Mouse (Mus musculus): ENCODE data around the gene Lingo2. TPM values are rescaled to one million over a fixed set of nuclear protein-coding genes. Genes with fewer than 3 reads are reported as not detected.

Lingo2 gene
- polyA plus RNA-seq, 1 experiment from 2014 or later: 16.7 TPM

DNA sequence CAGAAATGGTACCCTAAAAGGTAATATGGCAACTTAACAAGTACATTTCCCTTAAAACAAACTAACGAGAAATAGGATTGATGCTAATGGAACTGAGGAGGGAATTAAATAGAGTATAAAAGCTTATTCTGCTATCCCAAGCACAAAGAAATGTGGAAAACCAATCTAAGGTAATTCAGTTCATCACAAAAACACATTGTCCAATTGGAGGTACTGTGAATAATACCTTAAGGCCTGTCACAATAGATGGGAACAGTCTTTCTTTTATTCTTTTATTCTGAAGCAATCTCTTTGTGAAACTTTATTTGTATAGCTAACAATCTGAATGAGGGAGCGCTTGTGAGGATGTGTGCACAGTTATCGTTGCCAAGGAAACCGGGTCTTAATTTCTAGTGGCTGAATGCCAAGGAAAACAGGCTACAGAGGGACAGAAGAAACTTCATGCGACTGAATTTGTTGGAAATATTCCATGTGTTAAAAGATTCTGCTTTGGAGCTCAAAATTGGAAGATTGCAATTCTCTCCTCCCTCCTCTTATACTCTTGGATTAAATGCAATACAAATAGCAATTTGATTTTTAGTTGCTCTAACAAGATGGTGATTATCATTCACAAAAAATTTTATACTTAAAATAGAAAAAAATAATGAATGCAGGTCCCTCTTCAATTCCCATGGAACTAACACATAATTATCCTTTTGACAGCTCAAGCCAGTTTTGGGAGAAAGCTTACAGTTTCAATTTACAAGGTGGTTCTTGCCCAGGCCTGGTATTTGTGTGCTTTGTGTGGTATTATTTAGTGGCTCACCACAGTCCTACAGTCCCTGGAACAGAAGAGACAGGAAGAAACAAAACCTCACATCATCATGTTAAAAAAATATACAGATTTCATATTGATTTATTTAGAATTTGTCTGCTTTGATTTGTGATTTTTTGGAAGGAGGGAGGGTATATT lies 1065.7 kb downstream of the Lingo2 start:
- Histone ChIP-seq H3K36me3 (no peaks in the 10 kb centered on the region), H3K27ac (no peak overlapping the region), H3K4me3 (no peak overlapping the region), H3K9me3 (no peaks in the 10 kb centered on the region), H3K27me3 (replicated peaks) (no peaks in the 10 kb centered on the region), H3K4me2 (replicated peaks) (no peak overlapping the region), H3K9ac (no peak overlapping the region), H3K4me1 (0 out of 2 replicates have a peak, but pooled peaks cover 4% of the 10 kb centered on the region)
- 27% methylated on average over 5 of the region's 5 CpGs for WGBS
- peak; percentile 71; the same call in 1 of the 2 replicates for ATAC-seq (ENCODE audit: low FRiP score, low read depth)

GRCm38 (mm10) chr4:35884946-35885460 lies 1066.5 kb downstream of the Lingo2 start:
- no peak overlapping the region for H3K4me3 ChIP-seq
- no peaks in the 10 kb centered on the region for H3K36me3 ChIP-seq
- H3K27ac ChIP-seq: no peak overlapping the region
- H3K27me3 ChIP-seq (replicated peaks): no peaks in the 10 kb centered on the region
- no peak overlapping the region for H3K9ac ChIP-seq
- no peak overlapping the region for H3K4me2 ChIP-seq (replicated peaks)
- H3K9me3 ChIP-seq: no peaks in the 10 kb centered on the region
- no peak for ATAC-seq (ENCODE audit: low FRiP score, low read depth)
- 61% methylated on average over 3 of the region's 3 CpGs for whole genome bisulfite sequencing
- H3K4me1 ChIP-seq: 0 out of 2 replicates have a peak, but pooled peaks cover 4% of the 10 kb centered on the region

GRCm38 (mm10) chr4:35846518-35846917 lies 1105.0 kb downstream of the Lingo2 start:
- Histone ChIP-seq H3K9ac (no peak overlapping the region), H3K36me3 (no peaks in the 10 kb centered on the region), H3K27ac (no peak overlapping the region), H3K27me3 (replicated peaks) (no peaks in the 10 kb centered on the region), H3K9me3 (no peaks in the 10 kb centered on the region), H3K4me3 (no peak overlapping the region), H3K4me2 (replicated peaks) (no peak overlapping the region), H3K4me1 (no peaks in the 10 kb centered on the region)
- ATAC-seq (ENCODE audit: low FRiP score, low read depth): no peak
- WGBS: 83% methylated on average over 1 of the region's 1 CpGs

DNA sequence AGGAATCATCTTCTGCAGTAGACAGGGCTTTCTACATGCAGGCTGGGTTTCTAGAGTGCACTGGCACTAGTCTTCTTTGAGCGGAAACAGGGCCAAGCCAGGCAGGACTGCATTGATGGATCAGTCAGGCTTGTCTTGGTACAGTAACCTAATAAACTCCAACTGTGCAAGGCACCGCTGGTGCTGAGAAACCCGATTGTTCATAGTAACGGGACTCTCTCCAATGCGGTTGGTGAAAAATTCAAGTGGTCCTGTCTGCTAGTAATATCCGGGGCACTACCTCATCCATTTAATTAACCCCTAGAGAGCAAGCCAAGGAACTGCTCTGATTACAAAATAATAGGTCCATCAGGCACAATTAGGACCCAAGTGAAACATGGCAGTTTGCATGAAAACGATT lies 1106.4 kb downstream of the Lingo2 start:
- peak; percentile 85 for ATAC-seq (ENCODE audit: low FRiP score, low read depth)
- Histone ChIP-seq H3K27ac (no peak overlapping the region), H3K4me2 (replicated peaks) (no peak overlapping the region)

GRCm38 (mm10) chr4:35844518-35844917 lies 1107.0 kb downstream of the Lingo2 start:
- no peak overlapping the region for H3K4me3 ChIP-seq

More for the DNA sequence above, 1106.4 kb downstream of the Lingo2 start:
- Histone ChIP-seq H3K9me3 (no peaks in the 10 kb centered on the region), H3K9ac (no peak overlapping the region), H3K27me3 (replicated peaks) (no peaks in the 10 kb centered on the region), H3K4me1 (no peaks in the 10 kb centered on the region), H3K36me3 (no peaks in the 10 kb centered on the region), H3K4me3 (no peak overlapping the region)
- 45% methylated on average over 7 of the region's 7 CpGs for WGBS

GRCm38 (mm10) chr4:35823322-35823870 lies 1128.2 kb downstream of the Lingo2 start:
- Histone ChIP-seq H3K27ac (no peak overlapping the region), H3K9ac (no peak overlapping the region), H3K4me1 (no peaks in the 10 kb centered on the region), H3K27me3 (replicated peaks) (no peaks in the 10 kb centered on the region), H3K36me3 (no peaks in the 10 kb centered on the region), H3K9me3 (no peaks in the 10 kb centered on the region), H3K4me3 (no peak overlapping the region), H3K4me2 (replicated peaks) (no peak overlapping the region)
- WGBS: 89% methylated on average over 7 of the region's 7 CpGs
- ATAC-seq (ENCODE audit: low FRiP score, low read depth): no peak

More at GRCm38 (mm10) chr4:35844518-35844917, 1107.0 kb downstream of the Lingo2 start:
- ATAC-seq (ENCODE audit: low FRiP score, low read depth): peak; percentile 56
- Histone ChIP-seq H3K4me1 (no peaks in the 10 kb centered on the region), H3K27ac (no peak overlapping the region), H3K27me3 (replicated peaks) (no peaks in the 10 kb centered on the region), H3K4me2 (replicated peaks) (no peak overlapping the region; the same call in 1 of the 2 replicates), H3K36me3 (no peaks in the 10 kb centered on the region), H3K9ac (no peak overlapping the region), H3K9me3 (no peaks in the 10 kb centered on the region)
- 57% methylated on average over 6 of the region's 6 CpGs for WGBS

DNA sequence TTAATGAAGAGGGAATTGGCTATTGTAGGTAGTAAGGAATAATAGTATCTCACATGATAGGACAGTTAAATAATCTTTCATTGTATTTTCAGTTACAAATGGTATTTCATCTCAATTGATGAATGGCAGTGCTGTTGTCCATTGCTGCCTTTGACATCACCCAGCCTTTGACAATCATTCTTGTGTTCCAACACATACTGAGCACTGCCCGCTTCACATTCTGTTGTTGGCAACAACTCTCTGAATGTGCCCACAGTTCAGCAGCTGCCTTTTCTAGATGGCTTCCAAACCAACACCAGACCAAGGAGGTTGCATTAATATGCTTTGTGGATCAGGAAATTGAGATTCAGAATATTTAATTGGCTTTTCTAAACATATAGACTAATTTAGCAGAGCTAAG lies 1130.8 kb downstream of the Lingo2 start:
- WGBS: 88% methylated on average over 1 of the region's 1 CpGs
- Histone ChIP-seq H3K36me3 (no peaks in the 10 kb centered on the region), H3K4me3 (no peak overlapping the region), H3K27ac (no peak overlapping the region), H3K4me1 (no peaks in the 10 kb centered on the region), H3K9ac (no peak overlapping the region), H3K9me3 (no peaks in the 10 kb centered on the region), H3K4me2 (replicated peaks) (no peak overlapping the region), H3K27me3 (replicated peaks) (no peaks in the 10 kb centered on the region)
- ATAC-seq (ENCODE audit: low FRiP score, low read depth): no peak

DNA sequence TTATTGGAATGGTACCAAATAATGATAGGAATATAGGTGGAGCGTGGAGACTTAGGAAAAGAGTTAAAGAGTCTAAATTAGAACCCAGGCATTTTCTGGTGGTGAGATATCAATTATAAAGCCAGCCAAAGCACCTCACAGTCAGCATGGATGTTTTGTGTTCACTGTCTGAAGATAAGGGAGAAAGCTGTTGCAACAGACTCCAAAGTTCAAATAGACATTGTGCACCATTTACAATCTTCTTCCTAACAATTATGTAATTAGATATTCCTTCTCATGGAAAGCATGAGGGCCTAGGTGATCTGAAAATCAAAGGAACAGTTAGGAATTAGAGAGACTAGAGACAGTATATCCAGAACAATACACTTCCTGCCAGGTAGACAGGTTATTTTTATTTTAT lies 1136.8 kb downstream of the Lingo2 start:
- no peaks in the 10 kb centered on the region for H3K4me1 ChIP-seq
- no peak for ATAC-seq (ENCODE audit: low FRiP score, low read depth)
- no peak overlapping the region for H3K27ac ChIP-seq
- no peaks in the 10 kb centered on the region for H3K36me3 ChIP-seq
- 79% methylated on average over 1 of the region's 1 CpGs for WGBS
- no peaks in the 10 kb centered on the region for H3K9me3 ChIP-seq
- H3K27me3 ChIP-seq (replicated peaks): no peaks in the 10 kb centered on the region
- no peak overlapping the region for H3K4me3 ChIP-seq
- H3K9ac ChIP-seq: no peak overlapping the region
- H3K4me2 ChIP-seq (replicated peaks): no peak overlapping the region

DNA sequence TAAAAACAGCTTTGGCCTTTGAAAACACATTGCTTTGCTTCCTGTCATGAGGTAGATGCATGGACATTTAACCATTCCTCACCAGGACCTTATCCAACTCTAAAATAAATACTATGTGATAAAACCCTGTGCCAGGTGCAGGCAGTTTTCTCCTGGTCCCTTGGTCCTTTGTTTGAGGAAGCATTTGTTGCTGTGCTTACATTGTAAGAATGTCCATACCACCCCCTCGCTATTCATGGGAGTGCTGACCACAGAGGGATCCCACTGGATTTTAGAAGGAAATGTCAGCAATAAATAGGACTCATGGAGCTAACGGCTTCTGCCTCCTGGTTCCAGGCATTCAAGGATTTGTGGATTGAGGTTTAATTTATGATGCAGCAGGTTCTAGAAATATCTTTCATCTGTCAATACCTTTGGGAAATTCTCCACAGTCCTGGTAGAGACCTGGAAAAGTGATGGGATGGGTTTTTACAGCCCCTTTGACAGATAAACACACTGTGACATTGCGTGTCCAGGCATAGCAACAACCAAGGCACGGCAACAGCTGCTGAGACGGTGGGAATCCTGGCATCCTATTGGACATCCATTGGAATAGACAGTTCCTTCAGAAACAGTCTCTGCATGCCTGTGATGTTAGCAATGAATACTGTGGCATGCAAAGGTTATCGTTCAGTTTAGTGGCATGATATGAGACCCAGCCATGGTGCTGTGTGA lies 1143.9 kb downstream of the Lingo2 start:
- peaks cover 5% of the 10 kb centered on the region; the same call in 1 of the 2 replicates for H3K4me1 ChIP-seq
- no peaks in the 10 kb centered on the region for H3K36me3 ChIP-seq
- 35% methylated on average over 6 of the region's 6 CpGs for WGBS
- H3K4me3 ChIP-seq: no peak overlapping the region
- no peak overlapping the region for H3K4me2 ChIP-seq (replicated peaks)
- H3K9ac ChIP-seq: no peak overlapping the region
- no peak overlapping the region for H3K27ac ChIP-seq
- H3K27me3 ChIP-seq (replicated peaks): no peaks in the 10 kb centered on the region
- no peaks in the 10 kb centered on the region for H3K9me3 ChIP-seq
- ATAC-seq (ENCODE audit: low FRiP score, low read depth): peak; percentile 68

- H3K36me3 ChIP-seq: no peaks in the 10 kb centered on the region
- H3K9me3 ChIP-seq: no peaks in the 10 kb centered on the region
- no peak overlapping the region for H3K9ac ChIP-seq
- H3K27ac ChIP-seq: no peak overlapping the region
- no peak for ATAC-seq (ENCODE audit: low FRiP score, low read depth)
- H3K4me3 ChIP-seq: no peak overlapping the region
- 76% methylated on average over 2 of the region's 2 CpGs for WGBS
- peaks cover 5% of the 10 kb centered on the region; the same call in 1 of the 2 replicates for H3K4me1 ChIP-seq
- H3K4me2 ChIP-seq (replicated peaks): no peak overlapping the region
- H3K27me3 ChIP-seq (replicated peaks): no peaks in the 10 kb centered on the region
Measured at GRCm38 (mm10) chr4:35806881-35807464, 1144.6 kb downstream of the Lingo2 start.

- no peak for ATAC-seq (ENCODE audit: low FRiP score, low read depth)
- H3K9me3 ChIP-seq: no peaks in the 10 kb centered on the region
- no peak overlapping the region for H3K9ac ChIP-seq
- H3K4me3 ChIP-seq: no peak overlapping the region
- H3K4me2 ChIP-seq (replicated peaks): no peak overlapping the region
- H3K36me3 ChIP-seq: no peaks in the 10 kb centered on the region
- H3K27ac ChIP-seq: no peak overlapping the region
- H3K4me1 ChIP-seq: no peaks in the 10 kb centered on the region
- H3K27me3 ChIP-seq (replicated peaks): no peaks in the 10 kb centered on the region
- 84% methylated on average over 5 of the region's 5 CpGs for WGBS
Measured at GRCm38 (mm10) chr4:35784255-35784921, 1167.2 kb downstream of the Lingo2 start.

Measured in neural tube, embryonic 12.5 days (tissue).